Mouse (Mus musculus): ENCODE measurements around the gene Lix1. TPM values are rescaled to one million over a fixed set of nuclear protein-coding genes. Genes with fewer than 3 reads are reported as not detected.

Gene Lix1
- polyA plus RNA-seq, 1 experiment from 2014 or later = 4.4 TPM

GRCm38 (mm10) chr17:17403038-17403437 is 566 bp downstream of the Lix1 start:
- Histone ChIP-seq H3K4me2 (replicated peaks; ENCODE audit: low read depth) (0 out of 2 replicates have a peak overlapping the region, but pooled peaks have one; percentile 0), H3K36me3 (ENCODE audit: control insufficient read depth, insufficient read depth) (no peaks in the 10 kb centered on the region), H3K4me1 (replicated peaks; ENCODE audit: control insufficient read depth, insufficient read depth, low read length) (no peaks in the 10 kb centered on the region), H3K9ac (ENCODE audit: low read depth, low read length) (no peak overlapping the region), H3K9me3 (ENCODE audit: control insufficient read depth) (no peaks in the 10 kb centered on the region), H3K27me3 (replicated peaks; ENCODE audit: control insufficient read depth, insufficient read depth, low read length) (no peaks in the 10 kb centered on the region), H3K4me3 (ENCODE audit: low read depth, low read length) (no peak overlapping the region), H3K27ac (ENCODE audit: low read depth, low read length) (no peak overlapping the region)
- WGBS = 51% methylated on average over 5 of the region's 5 CpGs
- ATAC-seq = no peak
- no peak for TF ChIP-seq CTCF (IDR thresholded peaks at IDR 0.05; ENCODE audit: low read depth)

DNA sequence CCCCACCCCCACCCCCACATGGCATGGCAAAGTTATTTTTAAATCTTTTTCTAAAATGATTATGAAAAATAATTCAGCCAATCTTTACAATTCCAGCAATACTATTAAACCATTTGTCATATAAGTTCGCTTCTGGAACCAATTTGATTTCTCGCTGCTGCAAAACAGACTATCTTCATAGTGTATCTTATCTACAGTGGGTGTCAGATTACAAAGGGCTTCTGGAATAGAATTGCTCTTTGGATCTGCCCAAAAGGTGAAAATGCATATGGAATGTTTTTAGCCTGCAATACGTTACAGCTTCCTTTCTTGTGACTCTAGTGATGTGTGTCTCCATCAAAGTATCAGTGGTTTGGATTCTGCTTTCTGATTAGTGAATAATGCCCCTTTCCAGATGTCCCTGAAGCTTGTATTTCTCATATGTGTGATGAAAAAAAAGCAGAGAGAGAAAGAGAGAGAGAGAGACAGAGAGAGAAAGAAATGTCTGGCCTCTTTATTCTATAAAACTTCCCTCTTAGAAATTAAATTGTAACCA is 1.2 kb downstream of the Lix1 start:
- Histone ChIP-seq H3K4me1 (replicated peaks; ENCODE audit: control insufficient read depth, insufficient read depth, low read length) (no peaks in the 10 kb centered on the region), H3K4me2 (replicated peaks; ENCODE audit: low read depth) (no peak overlapping the region), H3K9ac (ENCODE audit: low read depth, low read length) (no peak overlapping the region), H3K36me3 (ENCODE audit: control insufficient read depth, insufficient read depth) (no peaks in the 10 kb centered on the region), H3K27ac (ENCODE audit: low read depth, low read length) (no peak overlapping the region), H3K27me3 (replicated peaks; ENCODE audit: control insufficient read depth, insufficient read depth, low read length) (no peaks in the 10 kb centered on the region), H3K4me3 (ENCODE audit: low read depth, low read length) (no peak overlapping the region), H3K9me3 (ENCODE audit: control insufficient read depth) (no peaks in the 10 kb centered on the region)
- WGBS = 26% methylated on average over 3 of the region's 3 CpGs
- no peak for ATAC-seq
- TF ChIP-seq CTCF (IDR thresholded peaks at IDR 0.05; ENCODE audit: low read depth) = no peak

- Histone ChIP-seq H3K4me1 (replicated peaks; ENCODE audit: control insufficient read depth, insufficient read depth, low read length) (no peaks in the 10 kb centered on the region), H3K4me2 (replicated peaks; ENCODE audit: low read depth) (no peak overlapping the region), H3K9ac (ENCODE audit: low read depth, low read length) (no peak overlapping the region), H3K27ac (ENCODE audit: low read depth, low read length) (no peak overlapping the region), H3K27me3 (replicated peaks; ENCODE audit: control insufficient read depth, insufficient read depth, low read length) (no peaks in the 10 kb centered on the region), H3K9me3 (ENCODE audit: control insufficient read depth) (no peaks in the 10 kb centered on the region), H3K4me3 (ENCODE audit: low read depth, low read length) (no peak overlapping the region), H3K36me3 (ENCODE audit: control insufficient read depth, insufficient read depth) (no peaks in the 10 kb centered on the region)
- no peak for ATAC-seq
- TF ChIP-seq CTCF (IDR thresholded peaks at IDR 0.05; ENCODE audit: low read depth) = no peak
- WGBS = 51% methylated on average over 8 of the region's 8 CpGs
Measured at GRCm38 (mm10) chr17:17404811-17405544, 2.5 kb downstream of the Lix1 start.

GRCm38 (mm10) chr17:17405606-17406005 is 3.1 kb downstream of the Lix1 start:
- no peaks in the 10 kb centered on the region for H3K36me3 ChIP-seq (ENCODE audit: control insufficient read depth, insufficient read depth)
- TF ChIP-seq CTCF (IDR thresholded peaks at IDR 0.05; ENCODE audit: low read depth) = no peak
- no peaks in the 10 kb centered on the region for H3K27me3 ChIP-seq (replicated peaks; ENCODE audit: control insufficient read depth, insufficient read depth, low read length)
- H3K4me2 ChIP-seq (replicated peaks; ENCODE audit: low read depth) = no peak overlapping the region
- H3K27ac ChIP-seq (ENCODE audit: low read depth, low read length) = no peak overlapping the region
- H3K4me1 ChIP-seq (replicated peaks; ENCODE audit: control insufficient read depth, insufficient read depth, low read length) = no peaks in the 10 kb centered on the region
- no peak overlapping the region for H3K9ac ChIP-seq (ENCODE audit: low read depth, low read length)
- no peak for ATAC-seq
- no peak overlapping the region for H3K4me3 ChIP-seq (ENCODE audit: low read depth, low read length)
- 29% methylated on average over 1 of the region's 1 CpGs for WGBS
- H3K9me3 ChIP-seq (ENCODE audit: control insufficient read depth) = no peaks in the 10 kb centered on the region

DNA sequence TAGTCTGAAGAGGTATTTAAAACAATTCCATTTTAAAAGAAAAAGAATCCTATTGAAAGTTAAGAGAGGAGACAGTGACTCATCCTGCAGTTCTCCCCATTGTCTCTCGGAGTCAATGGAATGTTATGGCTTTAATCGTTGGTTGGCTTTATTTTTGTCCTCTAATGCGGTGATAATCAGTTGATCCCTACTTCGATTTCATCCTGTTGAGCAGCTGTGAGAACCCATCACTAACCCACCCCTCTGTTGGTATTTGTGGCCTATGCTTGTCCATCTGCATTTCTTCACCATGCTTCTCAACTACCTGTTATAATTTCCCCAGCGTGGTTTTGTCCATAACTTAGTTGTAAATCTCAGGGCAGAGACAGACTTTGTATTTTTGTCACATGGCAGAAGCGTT is 5.7 kb downstream of the Lix1 start:
- Histone ChIP-seq H3K9me3 (ENCODE audit: control insufficient read depth) (no peaks in the 10 kb centered on the region), H3K36me3 (ENCODE audit: control insufficient read depth, insufficient read depth) (no peaks in the 10 kb centered on the region), H3K27me3 (replicated peaks; ENCODE audit: control insufficient read depth, insufficient read depth, low read length) (no peaks in the 10 kb centered on the region), H3K27ac (ENCODE audit: low read depth, low read length) (no peak overlapping the region), H3K9ac (ENCODE audit: low read depth, low read length) (no peak overlapping the region), H3K4me2 (replicated peaks; ENCODE audit: low read depth) (no peak overlapping the region), H3K4me1 (replicated peaks; ENCODE audit: control insufficient read depth, insufficient read depth, low read length) (no peaks in the 10 kb centered on the region), H3K4me3 (ENCODE audit: low read depth, low read length) (no peak overlapping the region)
- no peak for TF ChIP-seq CTCF (IDR thresholded peaks at IDR 0.05; ENCODE audit: low read depth)
- WGBS = 71% methylated on average over 6 of the region's 6 CpGs
- no peak for ATAC-seq

- ATAC-seq = no peak
- WGBS = 85% methylated on average over 6 of the region's 6 CpGs
Measured at GRCm38 (mm10) chr17:17408720-17409478, 6.4 kb downstream of the Lix1 start.

More at GRCm38 (mm10) chr17:17408720-17409478, 6.4 kb downstream of the Lix1 start:
- no peak for TF ChIP-seq CTCF (IDR thresholded peaks at IDR 0.05; ENCODE audit: low read depth)
- no peak overlapping the region for H3K4me2 ChIP-seq (replicated peaks; ENCODE audit: low read depth)
- H3K4me3 ChIP-seq (ENCODE audit: low read depth, low read length) = no peak overlapping the region
- no peaks in the 10 kb centered on the region for H3K9me3 ChIP-seq (ENCODE audit: control insufficient read depth)
- no peaks in the 10 kb centered on the region for H3K36me3 ChIP-seq (ENCODE audit: control insufficient read depth, insufficient read depth)
- H3K27ac ChIP-seq (ENCODE audit: low read depth, low read length) = no peak overlapping the region
- H3K9ac ChIP-seq (ENCODE audit: low read depth, low read length) = no peak overlapping the region
- no peaks in the 10 kb centered on the region for H3K27me3 ChIP-seq (replicated peaks; ENCODE audit: control insufficient read depth, insufficient read depth, low read length)
- H3K4me1 ChIP-seq (replicated peaks; ENCODE audit: control insufficient read depth, insufficient read depth, low read length) = no peaks in the 10 kb centered on the region

Measured in intestine, postnatal 0 days (tissue).